Mouse (Mus musculus): ENCODE data around the gene Tmod1.

- TF ChIP-seq POLR2A (IDR thresholded peaks at IDR 0.05; ENCODE audit: borderline replicate concordance, control insufficient read depth, low read depth, low read length) (no peak), CTCF (IDR thresholded peaks at IDR 0.05; ENCODE audit: control insufficient read depth, insufficient read depth, low read length) (no peak)
Measured at GRCm38 (mm10) chr4:46099132-46099531, 60.4 kb downstream of the Tmod1 start.

Measured in bone marrow, adult 2 months (tissue).